Mouse (Mus musculus) CD4-positive helper T cell, adult 2 months (primary cell): Measurements from ENCODE around the gene Sox8.

ENCODE experiments used
- DNase-seq: peaks from one replicate; pipeline ENCODE4 v3.0.0-alpha.2; 2012; ENCODE audit warnings: low read depth, missing footprints, low spot score

The Sox8 gene

DNA sequence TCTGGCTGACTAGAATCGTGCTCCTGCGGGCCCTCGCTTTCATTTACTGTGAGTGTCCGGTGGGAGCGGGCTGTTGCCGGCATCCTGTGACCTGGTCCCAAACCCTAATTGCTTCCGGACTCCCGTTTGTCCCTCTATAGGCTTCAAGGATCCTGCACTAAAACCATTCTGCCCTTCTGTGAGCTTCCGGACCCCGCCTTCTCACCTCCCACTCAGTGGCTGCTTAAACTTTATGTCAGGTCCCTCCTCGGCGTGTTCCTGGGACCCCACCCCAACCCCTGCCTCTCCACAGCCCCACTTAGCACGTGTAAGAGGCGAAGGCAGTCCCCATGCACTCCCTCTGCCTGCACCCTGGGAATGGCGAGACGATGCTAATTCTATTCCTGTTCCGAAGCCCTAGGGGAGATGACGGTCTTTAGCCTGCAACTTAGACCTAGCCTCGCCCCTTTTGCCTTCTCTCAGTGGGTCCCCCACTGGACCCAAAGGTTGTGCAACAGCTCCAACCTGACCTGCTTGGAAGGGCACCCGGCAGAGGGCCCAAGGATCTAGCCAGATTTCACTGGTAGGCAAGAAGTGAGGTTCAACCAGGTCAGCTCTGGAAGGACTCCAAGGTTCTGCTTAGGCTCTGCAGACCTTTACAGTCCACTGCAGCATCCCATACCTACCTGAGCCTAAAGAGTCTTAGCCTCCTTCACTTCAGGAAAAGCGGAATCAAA, 9.0 kb upstream of the Sox8 start:
- DNase-seq: no peak

GRCm38 (mm10) chr17:25578920-25579319, 8.4 kb upstream of the Sox8 start, which contains the start of gene Lmf1:
TSS of gene Lmf1 (plus strand) at chr17:25579085.
- DNase-seq: peak; percentile 97

DNA sequence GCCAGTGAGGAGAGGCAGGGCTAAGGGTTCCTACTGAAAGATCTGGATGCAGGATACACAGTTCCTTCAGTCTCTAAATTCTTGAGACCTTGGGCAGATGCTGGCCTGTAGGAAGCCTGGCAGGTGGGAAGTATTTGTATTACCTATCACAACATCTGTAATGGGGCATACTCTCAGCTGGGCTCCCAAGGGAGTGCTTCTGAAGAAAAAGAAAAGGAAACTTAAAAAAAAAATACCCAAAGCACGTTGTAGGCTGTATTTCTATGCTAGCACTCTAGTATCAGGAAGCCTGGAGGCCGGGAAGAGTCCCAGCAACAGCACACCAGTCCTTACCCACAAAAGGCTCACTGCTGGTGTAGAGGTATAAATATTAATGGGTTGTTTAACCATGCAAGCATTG, 7.2 kb upstream of the Sox8 start:
- no peak for DNase-seq

DNA sequence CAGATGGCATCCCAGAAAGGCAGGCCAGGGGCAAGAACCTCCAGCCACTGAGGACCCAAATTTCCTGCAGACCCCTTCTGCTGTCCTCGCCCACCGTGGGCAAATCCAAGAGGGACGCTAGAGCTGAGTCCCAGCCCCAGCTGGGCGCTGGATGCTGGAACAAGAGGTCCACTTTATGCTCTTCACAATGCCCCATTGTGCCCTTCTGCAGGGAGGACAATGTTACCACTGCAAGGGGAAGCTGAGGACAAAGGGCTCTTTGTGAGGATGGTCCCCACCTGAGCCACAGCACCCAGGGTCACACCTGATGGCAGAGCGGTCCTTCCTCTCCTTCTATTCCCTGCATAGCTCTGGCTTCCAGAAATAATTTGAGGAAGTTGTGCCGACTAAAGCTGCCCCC, 6.8 kb upstream of the Sox8 start:
- DNase-seq: no peak

DNA sequence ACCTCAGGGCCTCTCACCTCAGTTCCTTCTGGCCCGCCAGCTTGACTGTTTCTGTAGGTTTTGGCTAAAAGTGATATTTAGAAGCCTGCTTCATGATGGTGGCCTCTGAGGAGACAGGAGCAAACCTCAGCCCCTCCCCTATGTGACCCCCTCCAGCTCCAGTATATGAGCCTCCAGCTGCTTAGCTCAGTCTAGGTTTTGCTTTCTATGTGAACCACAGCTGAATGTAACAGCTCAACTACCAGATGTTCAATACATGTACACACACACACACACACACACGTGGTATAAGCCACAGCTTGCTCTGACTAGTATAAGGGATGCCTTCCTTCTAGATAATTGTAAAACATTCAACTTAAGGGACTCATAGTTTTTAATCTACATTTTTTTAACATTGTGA, 5.5 kb upstream of the Sox8 start:
- DNase-seq: no peak

DNA sequence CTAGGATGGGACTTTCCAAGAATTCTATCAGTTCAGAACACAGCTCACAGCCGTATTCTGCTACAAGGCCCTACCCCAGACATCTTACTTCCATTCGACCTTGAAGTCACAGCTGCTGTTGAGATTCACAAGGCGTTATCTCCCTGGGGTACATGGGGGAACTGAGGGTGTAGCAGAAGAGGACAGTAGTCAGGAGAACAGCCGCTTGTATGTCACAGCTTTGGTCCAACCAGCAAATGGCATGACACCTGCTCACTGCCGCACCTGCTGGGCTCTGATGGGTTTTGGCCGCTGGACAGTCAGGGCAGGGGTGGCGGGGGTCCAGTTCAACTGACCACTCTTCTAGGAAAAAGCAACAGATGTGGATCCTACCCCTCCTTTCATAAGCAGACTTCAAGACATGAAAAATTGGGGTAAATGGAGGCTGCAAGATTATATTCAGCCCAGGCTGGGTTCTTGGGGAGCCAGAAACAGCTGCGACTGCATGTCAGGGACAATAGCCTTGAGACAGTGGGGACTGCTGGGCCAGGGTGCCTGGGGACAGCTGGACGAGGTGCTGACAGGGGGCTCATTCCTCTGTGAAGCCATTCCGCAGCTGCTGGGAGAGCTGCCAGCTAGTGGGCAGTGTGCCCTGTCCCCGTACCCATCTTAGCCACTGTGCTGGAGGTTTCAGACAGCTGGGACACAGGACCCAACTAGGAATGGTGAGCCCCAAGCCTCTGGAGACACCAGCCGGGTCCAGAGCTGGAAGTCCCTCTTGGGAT, 4.9 kb upstream of the Sox8 start:
- DNase-seq: no peak

DNA sequence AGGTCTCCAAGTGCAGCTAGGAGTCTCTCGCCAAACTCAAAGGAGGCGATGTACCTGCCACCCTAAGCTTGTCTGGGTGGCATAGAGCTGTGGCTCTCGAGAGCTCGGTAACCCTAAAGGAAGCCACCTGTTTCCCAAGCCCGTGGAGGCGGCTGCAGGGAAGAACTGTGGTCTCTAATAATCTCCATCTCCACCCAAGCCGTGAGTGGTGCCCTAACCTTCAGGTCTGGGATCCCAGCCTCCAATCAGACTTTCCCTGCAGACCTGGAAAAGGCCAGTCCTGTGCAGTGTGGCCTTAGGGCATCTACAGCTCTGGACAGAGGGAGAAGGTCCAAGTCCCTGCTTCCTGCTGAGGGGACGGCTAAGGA, 951 bp upstream of the Sox8 start:
- no peak for DNase-seq

- peak; percentile 32 for DNase-seq
Measured at GRCm38 (mm10) chr17:25569833-25570647, 446 bp downstream of the Sox8 start.

DNA sequence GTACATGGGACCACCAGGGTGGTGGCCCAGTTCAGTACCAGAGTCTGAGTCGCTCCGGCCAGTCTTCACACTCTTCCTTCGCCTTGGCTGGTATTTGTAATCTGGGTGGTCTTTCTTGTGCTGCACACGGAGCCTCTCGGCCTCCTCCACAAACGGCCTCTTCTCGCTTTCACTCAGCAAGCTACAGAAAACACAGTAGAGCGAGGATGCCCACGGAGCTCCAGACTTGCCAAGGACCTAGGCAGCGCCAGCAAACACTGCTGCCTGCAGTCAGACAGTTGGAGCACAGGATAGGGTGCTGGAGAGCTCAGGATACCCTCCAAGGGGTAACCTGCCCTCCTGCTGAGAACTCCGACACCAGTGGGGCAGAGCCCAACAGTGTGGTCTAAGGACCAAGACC, 1.6 kb downstream of the Sox8 start:
- no peak for DNase-seq

DNA sequence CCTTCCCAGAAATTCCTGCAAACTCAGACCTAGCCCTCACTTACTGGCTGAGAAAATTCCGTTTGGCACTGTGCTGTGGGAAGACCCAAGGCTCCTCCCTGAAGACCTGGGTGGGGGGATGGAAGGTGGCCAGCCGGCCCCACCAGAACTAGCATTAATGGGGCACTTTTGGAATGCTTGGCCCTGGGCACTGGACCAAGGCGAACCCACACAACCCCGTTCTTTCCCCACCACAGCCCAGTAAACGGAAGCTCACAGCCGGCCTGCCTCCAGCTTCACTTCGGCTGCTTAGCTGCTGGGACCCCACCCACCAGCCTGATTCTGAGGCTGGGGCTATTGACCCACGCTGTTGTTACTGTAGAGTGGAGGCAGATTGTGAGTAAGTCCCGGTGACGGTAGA, 2.3 kb downstream of the Sox8 start:
- DNase-seq: no peak

DNA sequence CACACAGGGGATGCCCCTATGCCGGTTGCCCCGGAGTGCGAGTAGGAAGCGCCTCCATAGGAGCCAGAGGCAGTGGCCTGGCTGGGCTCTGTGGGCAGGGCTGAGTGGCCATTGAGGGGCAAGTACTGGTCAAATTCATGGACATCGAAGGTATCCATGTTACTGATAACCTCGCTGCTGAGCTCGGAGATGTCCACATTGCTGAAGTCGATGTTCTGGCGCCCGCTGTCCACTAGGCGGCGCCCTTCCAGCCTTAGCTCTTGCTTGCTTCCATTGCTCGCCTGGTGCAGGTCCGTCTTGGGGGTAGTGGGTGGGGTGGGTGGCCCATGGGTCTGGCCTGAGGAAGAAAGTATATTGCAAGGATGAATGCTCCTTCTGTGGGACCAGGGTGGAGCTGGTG, 2.7 kb downstream of the Sox8 start:
- DNase-seq: peak; percentile 61

- DNase-seq: no peak
Measured at GRCm38 (mm10) chr17:25567261-25567660, 3.2 kb downstream of the Sox8 start.

DNA sequence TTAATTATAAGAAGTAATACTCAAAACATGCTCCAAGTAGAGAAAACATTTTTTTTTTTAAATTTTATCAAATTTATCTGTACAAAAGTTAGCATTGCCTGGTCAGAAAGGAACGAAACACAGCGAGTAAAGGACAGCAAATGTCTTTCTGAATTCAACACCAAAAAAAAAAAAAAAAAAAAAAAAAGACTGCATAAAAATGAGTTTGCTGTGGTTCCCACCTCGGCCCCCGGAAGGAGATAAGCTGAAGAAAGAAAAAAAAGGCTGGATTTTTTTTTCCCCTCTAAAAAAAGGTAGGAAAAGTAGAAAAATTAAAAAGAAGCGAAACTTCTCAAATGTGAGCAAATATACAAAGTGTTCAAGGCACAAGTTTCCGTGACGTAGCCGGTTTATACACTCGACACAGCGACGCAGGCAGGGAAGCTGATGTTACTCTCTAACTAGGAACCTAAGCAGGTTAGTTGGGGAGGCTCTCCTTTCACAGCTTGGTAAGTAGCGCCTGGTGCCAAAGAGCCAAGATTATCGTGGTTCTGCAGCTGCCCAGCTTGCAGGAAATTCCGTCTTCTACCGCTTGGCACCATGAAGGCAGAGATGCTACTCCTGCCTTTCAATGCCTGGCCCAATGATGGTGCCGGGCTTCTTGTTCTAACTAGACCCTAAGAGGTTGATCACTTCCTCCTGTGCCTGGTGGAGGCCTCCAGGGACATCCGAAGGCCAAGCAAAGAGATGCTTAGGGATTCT, 4.5 kb downstream of the Sox8 start:
- DNase-seq: no peak

DNA sequence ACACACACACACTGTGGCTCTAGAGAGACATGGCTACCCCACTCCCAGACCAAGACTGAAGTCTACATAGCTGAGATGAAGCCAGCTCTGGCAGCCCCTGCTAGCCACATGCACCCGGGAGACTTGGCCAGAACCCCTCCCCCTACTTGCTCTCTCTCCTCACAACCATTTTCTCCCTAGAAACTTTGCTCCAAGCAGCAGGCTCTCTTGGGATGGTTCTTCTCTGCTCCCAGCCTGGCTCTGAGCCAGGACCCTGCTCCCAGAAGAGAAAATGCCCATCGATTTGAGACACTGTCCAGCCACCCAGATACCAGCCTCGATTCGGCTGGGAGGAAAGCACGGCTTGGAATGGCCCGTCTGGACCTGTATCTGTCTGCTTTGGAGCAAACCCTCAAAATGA, 5.2 kb downstream of the Sox8 start:
- DNase-seq: no peak

DNA sequence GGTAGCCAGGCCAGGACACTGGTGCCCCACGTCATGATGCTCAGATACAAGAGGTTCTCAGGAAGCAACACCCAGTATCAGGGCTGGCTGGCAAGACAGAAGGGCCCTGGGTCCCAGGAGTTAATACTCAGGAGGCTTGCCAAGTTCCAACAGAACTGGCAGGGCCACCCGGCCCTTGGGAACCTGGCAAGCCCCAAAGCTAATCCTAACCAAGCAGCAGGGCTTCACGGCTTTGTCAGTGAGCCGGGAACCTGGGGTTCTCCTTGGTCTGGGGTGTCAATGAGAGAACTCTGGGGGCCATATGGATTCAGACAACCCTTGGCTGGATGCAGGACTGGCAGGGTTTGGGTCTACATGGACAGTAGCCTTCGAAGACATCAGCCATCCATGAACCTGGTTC, 6.0 kb downstream of the Sox8 start:
- no peak for DNase-seq

GRCm38 (mm10) chr17:25561223-25562028, 9.1 kb downstream of the Sox8 start:
- DNase-seq: no peak

DNA sequence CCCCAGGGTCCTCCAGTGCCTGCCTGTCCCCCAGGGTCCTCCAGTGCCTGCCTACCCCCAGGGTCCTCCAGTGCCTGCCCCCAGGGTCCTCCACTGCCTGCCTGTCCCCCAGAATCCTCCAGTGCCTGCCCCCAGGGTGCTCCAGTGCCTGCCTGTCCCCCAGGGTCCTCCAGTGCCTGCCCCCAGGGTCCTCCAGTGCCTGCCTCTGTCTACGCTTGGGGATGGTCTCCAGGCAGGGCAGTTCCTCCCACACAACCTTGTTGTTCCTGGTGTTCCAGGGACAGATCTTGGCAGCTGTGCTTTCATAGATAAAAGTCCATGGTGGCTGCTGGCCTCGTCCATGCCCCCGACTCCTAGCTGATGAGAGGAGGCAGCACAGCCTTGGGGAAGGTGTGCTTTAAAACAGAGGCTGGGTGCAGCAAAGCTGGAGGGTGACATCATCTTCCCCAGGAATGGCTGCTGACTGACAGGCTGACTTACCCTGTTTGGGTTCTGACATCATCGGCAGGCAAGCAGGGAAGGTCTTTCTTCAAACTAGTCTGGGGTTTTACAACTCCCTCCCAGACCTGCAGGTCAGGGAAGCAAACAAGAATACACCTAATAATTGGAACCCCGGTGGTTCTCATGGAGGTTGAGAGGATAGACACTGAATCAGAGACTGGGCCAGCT, 9.8 kb downstream of the Sox8 start:
- no peak for DNase-seq

GRCm38 (mm10) chr17:25559634-25560033, 10.9 kb downstream of the Sox8 start:
- no peak for DNase-seq

- DNase-seq: no peak
Measured at GRCm38 (mm10) chr17:25556630-25557354, 13.7 kb downstream of the Sox8 start.
